Mouse (Mus musculus) gastrocnemius, postnatal 36 days (tissue): ENCODE results near the gene Trim37. TPM values are rescaled to one million over a fixed set of nuclear protein-coding genes. Genes with fewer than 3 reads are reported as not detected.

Experiments
- DNase-seq, 2 experiments: peaks; one replicate each; pipeline ENCODE4 v3.0.0; 2022
- intact Hi-C: fragments of 180-260 bp; cut with DNase I; formaldehyde crosslinking; loops from one replicate; pipeline ENCODE4 v1.15.1; 2025
- microRNA-seq, 2 experiments: library from miRNA; unstranded; fragments of <30 nt; microRNA quantifications; one replicate each; pipeline ENCODE4 v1.2.0; 2021
- total RNA-seq, 2 experiments: library from RNA; stranded (reverse); gene quantifications; 2 replicates each; pipeline ENCODE4 v1.2.3; 2021

Gene Trim37
- total RNA-seq, 2 experiments from 2014 or later: 2.9 TPM

DNA sequence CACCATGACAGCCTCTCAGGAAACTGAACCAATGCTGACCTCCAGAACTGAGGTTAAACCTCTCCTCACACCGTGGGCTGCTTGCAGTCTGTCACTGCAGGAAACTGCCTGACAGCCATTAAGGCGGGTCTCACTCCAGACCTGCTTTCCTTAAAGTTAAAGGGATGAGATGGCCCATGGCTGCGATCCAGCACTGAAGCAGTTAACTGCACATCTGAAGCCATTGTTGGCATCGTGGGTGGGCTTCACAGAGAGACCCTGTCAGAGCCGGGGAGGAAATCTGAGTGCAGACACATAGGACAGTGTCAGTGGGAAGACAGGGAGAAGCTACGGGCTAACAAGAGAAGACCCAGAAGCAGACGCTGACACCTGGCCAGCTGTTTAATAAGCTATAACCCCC lies 137.1 kb downstream of the Trim37 start:
- intact Hi-C loops: no loop called here
- no peak for DNase-seq

DNA sequence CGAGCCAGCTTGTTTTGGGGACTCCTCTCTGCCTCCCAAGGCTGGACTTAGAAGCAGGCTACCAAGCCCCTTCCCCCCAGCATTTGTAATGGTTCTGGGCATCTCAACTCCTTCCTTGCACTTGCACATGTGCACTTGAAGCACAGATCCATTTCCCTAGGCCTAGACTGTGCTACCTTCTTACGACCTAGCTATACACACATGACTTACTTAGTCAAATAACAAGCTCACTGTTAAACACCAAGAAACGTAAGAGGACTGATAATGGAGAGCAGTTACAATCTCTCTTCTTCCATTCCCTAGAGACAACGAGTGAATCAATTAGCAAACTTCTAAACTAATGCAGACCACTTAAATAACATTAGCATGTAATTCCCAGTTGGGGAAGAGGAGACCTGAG lies 139.4 kb downstream of the Trim37 start:
- DNase-seq: no peak
- intact Hi-C loops: no loop called here

DNA sequence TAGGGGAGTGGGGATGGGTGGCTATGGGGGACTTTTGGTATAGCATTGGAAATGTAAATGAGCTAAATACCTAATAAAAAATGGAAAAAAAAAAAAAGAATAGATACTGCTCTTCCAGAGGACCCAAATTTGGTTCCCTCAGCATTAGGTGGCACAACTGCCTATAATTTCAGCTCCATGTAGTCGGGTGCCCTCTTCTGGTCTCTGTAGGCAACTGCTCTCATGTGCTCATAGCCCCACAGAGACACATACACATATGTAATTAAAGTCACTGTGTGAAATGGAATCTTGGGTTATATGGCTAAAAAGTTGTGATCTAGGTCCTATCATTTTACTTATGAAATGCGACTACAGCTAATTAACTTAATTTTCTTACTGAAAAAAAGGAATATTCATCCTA lies 141.9 kb downstream of the Trim37 start:
- intact Hi-C loops: no loop called here
- no peak for DNase-seq

Small RNAs within 50 kb of the gene (microRNA-seq; reads per million reads assigned to microRNA genes)
- 98.1 to 131 reads per million in 2 experiments for gene Mir301

Other genes with a start within 250 kb of the Trim37 start
- gene Ypel2, start 133.4 kb upstream of the Trim37 start, total RNA-seq: 1 to 10 TPM; 4.1 to 4.8 TPM
- gene Gdpd1, start 53.0 kb upstream of the Trim37 start, total RNA-seq: 1 to 10 TPM; 2.9 to 3.5 TPM
- gene Smg8, start 40.3 kb upstream of the Trim37 start, total RNA-seq: 1 to 10 TPM; 6.8 to 7.9 TPM
- gene Prr11, start 18.4 kb upstream of the Trim37 start, total RNA-seq: under 1 TPM; 0.31 to 0.35 TPM
- 1 to 10 TPM; 2.6 to 3.4 TPM for gene Ska2, start 17.8 kb upstream of the Trim37 start, total RNA-seq
- under 1 TPM; 0.32 to 0.46 TPM for gene Ppm1e, start 231.9 kb downstream of the Trim37 start, total RNA-seq